Mouse (Mus musculus): ENCODE measurements around the gene Ddx21. TPM values are rescaled to one million over a fixed set of nuclear protein-coding genes. Genes with fewer than 3 reads are reported as not detected.

Ddx21 gene
- total RNA-seq, 2 experiments from 2014 or later: 18.3 to 22.7 TPM

Other genes starting within 250 kb of the Ddx21 start
- 100 to 1,000 TPM; 311 to 316 TPM for gene Hk1, start 222.4 kb downstream of the Ddx21 start, total RNA-seq (2021)
- gene Hkdc1, start 179.8 kb downstream of the Ddx21 start, total RNA-seq (2021): 1 to 10 TPM; 2.7 to 4.3 TPM
- gene 4930507D05Rik, start 152.8 kb downstream of the Ddx21 start, total RNA-seq (2021): 1 to 10 TPM in 1 of 2 experiments, under 1 TPM in 1; 0.94 to 1.1 TPM
- gene Supv3l1, start 152.5 kb downstream of the Ddx21 start, total RNA-seq (2021): 10 to 100 TPM; 21.6 to 22.3 TPM
- gene Vps26a, start 115.5 kb downstream of the Ddx21 start, total RNA-seq (2021): 10 to 100 TPM; 47.0 to 50.4 TPM
- 1 to 10 TPM; 3.8 to 5.8 TPM for gene Srgn, start 74.8 kb downstream of the Ddx21 start, total RNA-seq (2021)
- 100 to 1,000 TPM; 206 to 215 TPM for gene Kif1bp, start 23.8 kb downstream of the Ddx21 start, total RNA-seq (2021)
- 10 to 100 TPM; 77.2 to 90.3 TPM for gene Ddx50, start 48.9 kb upstream of the Ddx21 start, total RNA-seq (2021)
- gene Stox1, start 123.8 kb upstream of the Ddx21 start, total RNA-seq (2021): 1 to 10 TPM; 1.9 to 3.8 TPM
- gene Ccar1, start 190.0 kb upstream of the Ddx21 start, total RNA-seq (2021): 10 to 100 TPM; 54.4 to 56.6 TPM